Mouse (Mus musculus) brain, adult 2 months (tissue): ENCODE results near the gene Brat1.

Experiments
- DNase-seq: peaks from one replicate; pipeline ENCODE4 v3.0.0; 2011; ENCODE audit warnings: low read depth, low spot score

Gene Brat1

GRCm38 (mm10) chr5:140743706-140744131 lies 38.9 kb downstream of the Brat1 start:
- no peak for DNase-seq

- no peak for DNase-seq
Observed at GRCm38 (mm10) chr5:140748425-140748824, 43.6 kb downstream of the Brat1 start.

GRCm38 (mm10) chr5:140749062-140749875 lies 44.5 kb downstream of the Brat1 start:
- peak; percentile 89 for DNase-seq

DNA sequence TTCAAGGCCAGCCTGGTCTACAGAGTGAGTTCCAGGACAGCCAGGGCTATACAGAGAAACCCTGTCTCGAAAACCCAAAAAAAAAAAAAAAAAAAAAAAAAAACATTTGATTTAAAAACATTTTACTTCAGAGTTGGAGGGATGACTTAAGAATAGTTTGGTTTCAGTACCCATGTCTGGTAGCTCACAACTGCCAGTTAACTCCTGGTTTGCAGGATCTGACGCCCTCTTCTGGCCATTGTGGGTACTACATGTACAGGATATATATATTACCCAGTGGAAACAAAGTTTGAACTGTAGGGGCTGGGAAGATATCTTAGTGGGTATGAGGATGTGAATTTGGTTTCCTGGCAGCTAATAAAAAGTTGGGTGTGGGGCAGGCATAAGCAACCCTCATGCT lies 46.1 kb downstream of the Brat1 start:
- no peak for DNase-seq

DNA sequence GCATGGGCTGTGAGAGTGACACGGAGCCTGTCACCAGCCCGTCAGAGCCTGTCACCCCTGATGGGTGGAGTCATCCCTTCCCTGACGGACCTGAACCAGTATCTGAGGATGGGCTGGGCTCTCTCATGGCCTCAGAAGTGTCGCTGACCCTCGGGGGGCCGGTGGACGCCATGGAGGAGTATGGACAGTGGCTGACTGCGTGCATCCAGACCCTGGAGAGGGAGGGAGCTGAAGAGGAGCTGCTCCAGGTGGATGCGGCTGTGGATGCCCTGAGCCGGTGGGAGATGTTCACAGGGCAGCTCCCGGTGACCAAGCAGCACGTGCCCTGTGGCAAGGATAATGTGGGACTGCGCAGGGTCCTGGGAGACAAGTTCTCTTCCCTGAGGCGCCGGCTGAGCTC lies 47.2 kb downstream of the Brat1 start:
- no peak for DNase-seq

DNA sequence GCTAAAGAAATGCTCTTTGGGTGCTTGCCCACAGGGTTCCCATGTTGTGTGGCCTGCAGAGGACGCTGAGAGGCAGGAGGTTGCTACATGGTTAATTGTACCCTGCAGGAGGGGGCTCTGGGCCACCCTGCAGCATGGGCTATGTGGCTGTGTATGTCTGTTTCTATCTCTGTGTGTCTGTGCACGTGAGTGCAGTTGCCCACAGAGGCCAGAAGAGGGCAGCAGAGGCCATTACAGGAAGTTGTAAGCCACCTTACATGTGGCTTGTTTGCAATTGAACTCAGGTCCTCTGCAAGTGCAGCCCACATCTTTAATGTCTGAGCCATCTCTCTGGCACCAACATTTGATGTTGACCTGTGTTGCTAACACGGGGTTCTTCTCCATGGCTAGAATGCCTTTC lies 47.8 kb downstream of the Brat1 start:
- DNase-seq: no peak

DNA sequence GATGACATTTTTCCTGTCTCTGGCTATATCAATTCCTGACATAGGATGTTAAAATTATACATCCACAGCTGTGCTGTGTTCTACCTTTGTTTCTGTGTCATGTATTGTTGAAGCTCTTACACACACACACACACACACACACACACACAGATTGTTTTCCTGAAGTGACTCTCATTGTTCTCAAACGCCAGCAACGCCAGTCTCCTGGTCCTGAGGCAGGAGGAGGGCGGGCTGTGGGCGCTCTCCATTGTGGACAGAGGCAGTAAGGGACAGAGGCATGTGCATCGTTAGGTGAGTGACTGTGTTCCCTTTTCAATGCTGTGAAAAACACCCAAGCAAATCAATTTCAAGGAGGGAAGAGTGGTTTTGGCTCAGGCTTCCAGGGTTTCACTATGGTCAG lies 48.4 kb downstream of the Brat1 start:
- no peak for DNase-seq

DNA sequence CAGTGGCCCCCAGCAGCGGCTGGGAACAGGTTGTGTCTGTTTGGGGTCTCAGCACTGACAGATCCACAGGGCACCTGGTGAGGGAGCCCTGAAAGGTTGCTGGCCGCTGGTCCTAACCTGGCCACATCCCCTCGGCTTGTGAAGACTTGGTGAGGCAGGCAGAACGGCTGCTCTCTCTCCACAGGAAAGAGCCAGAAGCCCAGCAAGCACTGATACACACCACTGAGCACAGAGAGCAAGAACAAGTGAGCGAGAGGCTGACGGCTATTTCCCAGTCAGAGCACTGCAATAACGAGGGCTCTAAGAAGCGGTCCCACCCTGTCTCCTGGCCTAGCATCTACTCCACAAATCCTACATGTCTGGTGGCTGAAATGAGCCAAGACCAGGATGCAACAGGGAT lies 54.1 kb downstream of the Brat1 start:
- no peak for DNase-seq

DNA sequence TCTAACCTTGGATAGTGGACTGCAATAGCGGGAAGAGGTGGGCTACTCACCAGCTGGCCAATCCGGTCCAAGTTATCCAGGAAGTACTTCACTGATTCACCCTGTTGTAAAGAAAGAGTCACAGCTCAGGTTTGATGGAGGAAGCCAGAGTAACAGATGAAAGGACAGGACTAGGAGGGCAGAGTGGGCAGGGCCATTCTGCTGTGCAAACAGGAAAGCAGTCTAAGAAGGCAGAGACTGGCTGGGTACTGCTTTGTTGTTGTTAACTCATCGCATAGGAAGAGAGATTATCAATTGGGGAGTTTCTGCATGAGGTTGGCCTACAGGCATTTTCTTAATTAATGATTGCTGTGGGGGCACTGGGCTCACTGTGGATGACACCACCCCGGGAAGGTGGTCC lies 57.7 kb downstream of the Brat1 start:
- no peak for DNase-seq

GRCm38 (mm10) chr5:140764921-140765613 lies 60.3 kb downstream of the Brat1 start:
- peak; percentile 60 for DNase-seq

GRCm38 (mm10) chr5:140766566-140766965 lies 61.8 kb downstream of the Brat1 start:
- DNase-seq: no peak

DNA sequence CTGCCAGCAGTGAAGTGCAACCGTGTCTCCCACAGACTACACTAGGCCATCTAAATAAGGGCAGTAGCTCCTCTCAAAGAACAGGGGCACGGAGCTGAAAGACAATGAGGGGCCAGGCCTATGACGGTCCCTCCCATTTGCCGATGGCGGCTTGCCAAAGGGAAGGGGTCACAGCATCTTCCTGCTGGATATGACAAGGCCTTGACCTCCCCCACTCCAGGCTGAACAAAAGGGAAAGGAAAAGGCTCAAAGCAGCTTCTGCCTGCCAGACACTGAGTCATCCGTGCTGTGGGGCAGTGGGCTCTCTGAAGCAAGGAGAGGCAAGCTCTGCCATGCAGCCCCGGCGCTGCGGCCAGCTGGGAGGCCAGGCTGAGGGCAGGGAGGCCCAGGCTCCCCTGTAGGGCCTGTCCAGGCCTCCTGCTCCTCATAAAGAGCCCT lies 62.9 kb downstream of the Brat1 start:
- peak; percentile 96 for DNase-seq

DNA sequence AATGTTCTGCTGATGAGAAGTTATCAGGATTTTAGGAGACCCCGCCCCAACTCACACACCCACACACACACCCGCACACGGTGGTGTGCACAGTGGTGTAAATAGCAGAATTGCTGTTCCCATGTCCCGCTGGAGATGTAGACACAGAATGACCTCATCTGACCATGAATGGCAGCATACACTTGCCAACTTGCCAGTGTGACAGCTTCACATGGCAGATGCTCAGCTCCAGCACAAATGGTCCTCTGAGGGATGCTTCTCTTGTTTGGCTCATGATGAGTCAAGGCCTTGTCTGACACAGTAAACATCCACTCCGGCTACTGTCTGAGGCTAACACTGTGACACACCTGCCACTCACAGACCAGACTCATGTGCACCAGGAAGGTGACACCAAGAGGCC lies 63.5 kb downstream of the Brat1 start:
- DNase-seq: peak; percentile 97
